Mouse (Mus musculus): ENCODE data around the gene Cstf3. TPM values are rescaled to one million over a fixed set of nuclear protein-coding genes. Genes with fewer than 3 reads are reported as not detected.

Gene Cstf3
- polyA plus RNA-seq, 1 experiment from 2014 or later = 74.4 TPM

Other genes starting within 250 kb of the Cstf3 start
- gene D430041D05Rik, start 179.5 kb upstream of the Cstf3 start, polyA plus RNA-seq (2015; fragmentation: Nextera tagmentation; extraction: Ambion mirVana) = 0.49 and 0.66 TPM in 2 replicates
- 12.1 and 12.4 TPM in 2 replicates for gene Hipk3, start 96.1 kb upstream of the Cstf3 start, polyA plus RNA-seq (2015; fragmentation: Nextera tagmentation; extraction: Ambion mirVana)
- gene Tcp11l1, start 121.6 kb downstream of the Cstf3 start, polyA plus RNA-seq (2015; fragmentation: Nextera tagmentation; extraction: Ambion mirVana) = 40.6 and 43.3 TPM in 2 replicates
- gene Pin1rt1, start 125.9 kb downstream of the Cstf3 start, polyA plus RNA-seq (2015; fragmentation: Nextera tagmentation; extraction: Ambion mirVana) = not detected in 2 replicates
- gene Depdc7, start 152.4 kb downstream of the Cstf3 start, polyA plus RNA-seq (2015; fragmentation: Nextera tagmentation; extraction: Ambion mirVana) = 22.8 and 24.6 TPM in 2 replicates
- gene Qser1, start 226.2 kb downstream of the Cstf3 start, polyA plus RNA-seq (2015; fragmentation: Nextera tagmentation; extraction: Ambion mirVana) = 10.4 and 10.8 TPM in 2 replicates

Measured in kidney, embryonic 15.5 days (tissue).